Mouse (Mus musculus): ENCODE results near the gene Vps39. TPM values are rescaled to one million over a fixed set of nuclear protein-coding genes. Genes with fewer than 3 reads are reported as not detected.

Vps39 gene
- 10 to 100 TPM; 25.9 to 27.2 TPM for total RNA-seq (2021)
- 14.9 and 44.8 TPM in 2 replicates for polyA plus RNA-seq (2012; rRNA removed)
- long read RNA-seq, full-length matches to known transcripts: 30 of 36 reads
- long read RNA-seq, partial matches to known transcripts: 3 of 36 reads
- long read RNA-seq, other reads (novel, unspliced or antisense): 3 of 36 reads

GRCm38 (mm10) chr2:120352682-120353646, at the start of gene Vps39:
Vps39 (minus strand) TSS chr2:120353137.
- 12% methylated on average over 44 of the region's 44 CpGs for WGBS
- peak; percentile 90 to 91 for DNase-seq
- intact Hi-C loops (cut with DNase I): loop anchor here (5.0 kb wide), 1 partner anchor 49 kb away; the partner anchor contains the start of genes Ganc and Tmem87a

GRCm38 (mm10) chr2:120397951-120398350, 45.0 kb upstream of the Vps39 start:
- H3K4me1 ChIP-seq (ENCODE audit: control insufficient read depth, insufficient read depth, low read length): peaks cover 2% of the 10 kb centered on the region
- WGBS: 84% methylated on average over 1 of the region's 1 CpGs
- no peaks in the 10 kb centered on the region for H3K27me3 ChIP-seq (ENCODE audit: control insufficient read depth, insufficient read depth, low read length)
- intact Hi-C loops (cut with DNase I): no loop called here
- H3K79me2 ChIP-seq (replicated peaks; ENCODE audit: control insufficient read depth, insufficient read depth, low read length): peaks cover 4% of the 10 kb centered on the region
- DNase-seq: no peak
- peaks cover 11% of the 10 kb centered on the region for H3K36me3 ChIP-seq (ENCODE audit: control insufficient read depth, insufficient read depth, low read length)
- TF ChIP-seq CTCF (IDR thresholded peaks at IDR 0.05) (no peak), EP300 (IDR thresholded peaks at IDR 0.05; ENCODE audit: insufficient read depth, low read depth, low read length) (no peak), POLR2A (IDR thresholded peaks at IDR 0.05; ENCODE audit: insufficient read depth, low read depth, low read length) (no peak)
- no peak overlapping the region for H3K27ac ChIP-seq
- no peak overlapping the region for H3K4me3 ChIP-seq
- H3K9ac ChIP-seq (ENCODE audit: low read depth, low read length): no peak overlapping the region

More at GRCm38 (mm10) chr2:120352682-120353646, at the start of gene Vps39:
- no peaks in the 10 kb centered on the region for H3K27me3 ChIP-seq (ENCODE audit: control insufficient read depth, insufficient read depth, low read length)
- peaks cover 4% of the 10 kb centered on the region; the same call in 1 of the 2 replicates for H3K36me3 ChIP-seq (ENCODE audit: control insufficient read depth, insufficient read depth, low read length)
- peak within 1 kb of the TSS; percentile 82 for H3K4me3 ChIP-seq
- H3K9ac ChIP-seq (ENCODE audit: low read depth, low read length): peak within 1 kb of the TSS; percentile 97
- peak within 1 kb of the TSS; percentile 80 for H3K27ac ChIP-seq
- TF ChIP-seq POLR2A (IDR thresholded peaks at IDR 0.05; ENCODE audit: insufficient read depth, low read depth, low read length) (peak; percentile 85), EP300 (IDR thresholded peaks at IDR 0.05; ENCODE audit: insufficient read depth, low read depth, low read length) (no peak), CTCF (IDR thresholded peaks at IDR 0.05) (peak; percentile 31; the same call in 1 of the 2 replicates)
- peaks cover 5% of the 10 kb centered on the region for H3K4me1 ChIP-seq (ENCODE audit: control insufficient read depth, insufficient read depth, low read length)
- 0 out of 2 replicates have a peak, but pooled peaks cover 4% of the 10 kb centered on the region for H3K79me2 ChIP-seq (replicated peaks; ENCODE audit: control insufficient read depth, insufficient read depth, low read length)

GRCm38 (mm10) chr2:120392406-120392805, 39.5 kb upstream of the Vps39 start:
- intact Hi-C loops (cut with DNase I): no loop called here
- Histone ChIP-seq H3K27ac (no peak overlapping the region), H3K4me1 (ENCODE audit: control insufficient read depth, insufficient read depth, low read length) (no peaks in the 10 kb centered on the region; the same call in 1 of the 2 replicates), H3K36me3 (ENCODE audit: control insufficient read depth, insufficient read depth, low read length) (peaks cover 15% of the 10 kb centered on the region), H3K9ac (ENCODE audit: low read depth, low read length) (no peak overlapping the region), H3K4me3 (no peak overlapping the region), H3K79me2 (replicated peaks; ENCODE audit: control insufficient read depth, insufficient read depth, low read length) (no peaks in the 10 kb centered on the region), H3K27me3 (ENCODE audit: control insufficient read depth, insufficient read depth, low read length) (no peaks in the 10 kb centered on the region)
- no peak for DNase-seq
- TF ChIP-seq CTCF (IDR thresholded peaks at IDR 0.05): no peak
- no peak for TF ChIP-seq POLR2A (IDR thresholded peaks at IDR 0.05; ENCODE audit: insufficient read depth, low read depth, low read length)
- no peak for TF ChIP-seq EP300 (IDR thresholded peaks at IDR 0.05; ENCODE audit: insufficient read depth, low read depth, low read length)

- no peak for TF ChIP-seq POLR2A (IDR thresholded peaks at IDR 0.05; ENCODE audit: insufficient read depth, low read depth, low read length)
- peak; percentile 7; the same call in 1 of the 2 replicates for TF ChIP-seq CTCF (IDR thresholded peaks at IDR 0.05)
- TF ChIP-seq EP300 (IDR thresholded peaks at IDR 0.05; ENCODE audit: insufficient read depth, low read depth, low read length): no peak
- WGBS: 41% methylated on average over 1 of the region's 1 CpGs
- Histone ChIP-seq H3K27ac (no peak overlapping the region), H3K79me2 (replicated peaks; ENCODE audit: control insufficient read depth, insufficient read depth, low read length) (no peaks in the 10 kb centered on the region), H3K36me3 (ENCODE audit: control insufficient read depth, insufficient read depth, low read length) (peaks cover 15% of the 10 kb centered on the region), H3K4me3 (no peak overlapping the region), H3K4me1 (ENCODE audit: control insufficient read depth, insufficient read depth, low read length) (no peaks in the 10 kb centered on the region; the same call in 1 of the 2 replicates), H3K27me3 (ENCODE audit: control insufficient read depth, insufficient read depth, low read length) (no peaks in the 10 kb centered on the region), H3K9ac (ENCODE audit: low read depth, low read length) (no peak overlapping the region)
- no peak for DNase-seq
- intact Hi-C loops (cut with DNase I): no loop called here
These were observed 38.0 kb upstream of the Vps39 start for GRCm38 (mm10) chr2:120390934-120391333.

- no peaks in the 10 kb centered on the region for H3K27me3 ChIP-seq (ENCODE audit: control insufficient read depth, insufficient read depth, low read length)
- H3K27ac ChIP-seq: no peak overlapping the region
- TF ChIP-seq EP300 (IDR thresholded peaks at IDR 0.05; ENCODE audit: insufficient read depth, low read depth, low read length): no peak
- no peak for TF ChIP-seq CTCF (IDR thresholded peaks at IDR 0.05)
- no peak for TF ChIP-seq POLR2A (IDR thresholded peaks at IDR 0.05; ENCODE audit: insufficient read depth, low read depth, low read length)
- H3K4me1 ChIP-seq (ENCODE audit: control insufficient read depth, insufficient read depth, low read length): no peaks in the 10 kb centered on the region; the same call in 1 of the 2 replicates
- peaks cover 15% of the 10 kb centered on the region for H3K36me3 ChIP-seq (ENCODE audit: control insufficient read depth, insufficient read depth, low read length)
- no peaks in the 10 kb centered on the region for H3K79me2 ChIP-seq (replicated peaks; ENCODE audit: control insufficient read depth, insufficient read depth, low read length)
- intact Hi-C loops (cut with DNase I): no loop called here
- DNase-seq: no peak
- 80% methylated on average over 3 of the region's 3 CpGs for WGBS
- H3K9ac ChIP-seq (ENCODE audit: low read depth, low read length): no peak overlapping the region
- no peak overlapping the region for H3K4me3 ChIP-seq
These were observed 36.4 kb upstream of the Vps39 start for GRCm38 (mm10) chr2:120389376-120389775.

Measured in heart, adult 2 months (tissue).